Mouse (Mus musculus) frontal cortex, postnatal 36 days (tissue): ENCODE results near the gene Gpr173.
"Not testable (repeated sequence)": the region's sequence is repeated elsewhere in the genome, so short reads cannot be mapped to it uniquely, and the experiment has no call there.

ENCODE experiments used
- DNase-seq, 2 experiments: peaks; one replicate each; pipeline ENCODE4 v3.0.0; 2022; ENCODE audit warnings: low spot score in 2 of 2

The Gpr173 gene

GRCm38 (mm10) chrX:152368397-152369273 lies at the start of gene Gpr173:
Gpr173 (minus strand) TSS chrX:152368704.
- DNase-seq, result peak; percentile 50 to 59

- DNase-seq, result no peak
These were observed 34.7 kb upstream of the Gpr173 start for GRCm38 (mm10) chrX:152403251-152403650.

DNA sequence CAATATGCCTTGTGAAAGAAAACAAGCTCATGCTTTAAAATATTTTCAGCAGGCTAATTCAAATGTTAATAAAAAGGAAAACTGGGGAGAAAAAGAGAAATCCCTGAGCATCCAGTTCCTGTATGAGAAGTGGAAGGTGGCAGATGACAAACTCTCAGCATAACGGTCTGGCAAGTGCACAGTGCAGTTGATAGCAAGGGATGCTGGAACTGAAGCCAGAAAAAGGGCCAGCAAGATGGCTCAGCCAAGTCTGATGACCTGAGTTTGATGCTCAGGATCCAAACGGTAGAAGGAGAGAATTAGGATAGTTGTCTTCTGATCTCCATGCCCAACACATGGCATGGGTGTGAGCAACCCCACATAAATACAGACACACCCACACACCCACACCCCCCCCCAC lies 31.6 kb upstream of the Gpr173 start:
- no peak for DNase-seq

- DNase-seq, result no peak
These were observed 479 bp downstream of the Gpr173 start for GRCm38 (mm10) chrX:152368054-152368396.

- DNase-seq, result no peak
These were observed 2.1 kb downstream of the Gpr173 start for GRCm38 (mm10) chrX:152366418-152366817.

DNA sequence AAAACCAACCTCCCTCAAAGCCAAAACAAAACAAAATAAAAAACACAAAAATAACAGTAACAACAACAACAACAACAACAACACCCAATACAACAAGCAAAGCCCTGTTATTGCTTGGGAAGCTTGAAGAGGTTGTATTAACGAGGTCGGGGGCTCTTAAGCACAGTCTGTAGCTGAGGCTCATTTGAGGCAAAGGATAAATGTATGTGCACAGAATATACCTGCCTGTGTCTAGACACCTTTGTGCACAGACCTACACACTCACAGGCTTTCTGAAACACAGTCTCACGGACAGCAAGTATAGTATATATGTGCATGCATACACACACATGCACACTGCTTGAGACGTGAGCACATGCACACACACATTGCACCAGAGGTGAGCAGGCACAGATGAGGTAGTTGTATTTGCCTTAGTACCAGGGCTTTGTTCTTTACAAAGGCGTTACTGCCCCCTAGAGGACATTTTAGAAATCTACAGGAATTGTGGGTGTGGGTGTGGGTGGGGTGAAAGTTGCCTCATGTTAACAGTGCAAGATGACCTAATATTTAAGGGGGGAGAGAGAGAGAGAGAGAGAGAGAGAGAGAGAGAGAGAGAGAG lies 15.9 kb downstream of the Gpr173 start:
- peak in 1 of 2 experiments; percentile 34 for DNase-seq

DNA sequence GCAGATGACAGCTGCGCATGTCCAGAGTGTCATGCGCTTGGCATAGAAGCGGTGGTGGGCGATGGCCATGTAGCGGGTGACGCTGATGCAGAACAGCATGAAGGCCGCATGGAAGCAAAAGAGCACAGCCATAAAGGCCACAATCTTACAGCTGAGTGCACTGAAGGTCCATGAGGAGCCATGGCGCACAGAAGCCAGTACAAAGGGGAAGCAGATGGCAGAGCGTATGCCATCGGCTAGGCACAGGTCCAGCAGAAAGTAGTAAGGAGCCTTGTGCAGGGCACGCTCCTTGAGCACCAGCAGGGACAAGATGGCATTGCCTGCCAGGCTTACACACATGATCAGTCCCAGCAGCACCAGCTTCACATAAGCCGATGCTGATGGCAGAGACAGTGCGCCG lies 21.5 kb downstream of the Gpr173 start:
- no peak for DNase-seq

GRCm38 (mm10) chrX:152346587-152346986 lies 21.9 kb downstream of the Gpr173 start:
- DNase-seq, result no peak

DNA sequence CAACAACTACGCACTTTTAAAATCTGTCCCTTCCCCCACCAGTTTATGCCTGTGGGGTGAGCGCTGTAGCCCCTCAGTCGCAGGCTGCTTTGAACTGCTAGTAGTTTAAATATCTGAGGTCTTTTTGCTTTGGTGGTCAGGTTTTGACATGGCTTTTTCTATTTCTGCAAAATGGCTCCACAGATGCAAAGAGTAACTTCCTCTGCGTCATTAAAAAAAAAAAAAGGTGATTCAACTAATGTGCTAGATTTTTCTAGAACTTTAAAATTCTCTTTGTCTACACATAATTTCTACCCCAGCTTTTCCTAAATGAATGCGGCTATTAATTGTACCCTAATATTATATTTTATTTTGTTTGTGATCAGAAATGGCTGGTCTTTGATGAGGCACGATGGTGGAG lies 25.6 kb downstream of the Gpr173 start:
- DNase-seq, result no peak

GRCm38 (mm10) chrX:152342358-152342901 lies 26.1 kb downstream of the Gpr173 start, which contains the start of gene Tspyl2:
Tspyl2 (minus strand) TSS chrX:152342425.
- peak; percentile 91 to 94 for DNase-seq

GRCm38 (mm10) chrX:152341496-152341895 lies 27.0 kb downstream of the Gpr173 start:
- peak; percentile 15 for DNase-seq

DNA sequence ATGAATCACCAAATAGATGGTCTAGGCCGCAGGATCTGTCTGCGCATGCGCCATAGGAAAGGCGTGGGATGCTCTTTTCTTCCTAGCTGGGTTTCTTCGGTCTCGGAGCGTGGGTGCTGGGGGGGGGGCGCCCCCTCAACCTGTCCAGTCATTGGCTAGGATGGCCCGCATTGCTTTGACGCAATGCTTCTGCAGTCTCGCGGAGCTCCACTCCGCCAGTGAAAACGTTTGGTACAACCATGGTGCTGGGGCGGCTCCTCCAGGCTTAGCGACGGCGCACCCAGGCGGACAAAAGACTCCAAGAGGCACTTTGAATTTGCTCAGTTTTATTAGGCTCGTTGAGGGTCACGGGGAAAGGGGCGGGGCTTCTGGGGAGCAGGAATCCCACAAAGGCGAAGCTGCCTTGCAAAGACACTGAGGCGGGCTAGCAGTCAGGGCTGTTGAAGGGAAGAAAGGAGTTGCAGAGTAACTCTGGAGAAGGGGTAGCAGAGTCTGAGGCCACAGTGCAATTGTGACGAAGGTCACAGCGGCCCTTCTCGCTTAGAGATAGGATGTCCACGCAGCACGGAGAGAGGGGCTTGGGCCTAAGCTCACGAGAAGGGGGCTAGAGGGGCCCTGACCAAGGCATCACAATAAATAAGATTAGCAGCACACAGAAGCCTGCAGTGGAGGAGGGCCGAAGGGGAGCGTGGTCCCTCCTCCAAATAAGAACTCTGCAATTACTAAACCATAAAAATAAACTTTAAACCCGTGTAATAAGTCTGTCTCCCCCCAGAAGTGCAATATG lies 31.8 kb downstream of the Gpr173 start:
- DNase-seq, result peak; percentile 83 to 90

DNA sequence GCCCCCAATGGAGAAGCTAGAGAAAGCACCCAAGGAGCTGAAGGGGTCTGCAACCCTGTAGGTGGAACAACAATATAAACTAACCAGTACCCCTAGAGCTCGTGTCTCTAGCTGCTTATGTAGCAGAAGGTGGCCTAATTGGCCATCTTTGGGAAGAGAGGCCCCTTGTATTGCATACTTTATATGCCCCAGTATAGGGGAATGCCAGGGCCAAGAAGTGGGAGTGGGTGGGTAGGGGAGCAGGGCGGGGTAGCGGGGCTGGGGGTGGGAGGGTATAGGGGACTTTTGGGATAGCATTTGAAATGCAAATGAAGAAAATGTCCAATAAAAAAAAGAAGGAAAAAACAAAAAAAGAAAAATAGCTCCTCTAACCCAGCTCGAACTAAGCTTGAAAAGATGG lies 32.4 kb downstream of the Gpr173 start:
- DNase-seq, result not testable (repeated sequence)

- not testable (repeated sequence) for DNase-seq
These were observed 39.1 kb downstream of the Gpr173 start for GRCm38 (mm10) chrX:152329400-152329799.

- no peak for DNase-seq
These were observed 40.8 kb downstream of the Gpr173 start for GRCm38 (mm10) chrX:152327689-152328052.

- peak; percentile 74 to 81 for DNase-seq
These were observed 41.4 kb downstream of the Gpr173 start, which contains the start of gene Kantr for GRCm38 (mm10) chrX:152326996-152327688. Kantr (minus strand) TSS chrX:152327495.

DNA sequence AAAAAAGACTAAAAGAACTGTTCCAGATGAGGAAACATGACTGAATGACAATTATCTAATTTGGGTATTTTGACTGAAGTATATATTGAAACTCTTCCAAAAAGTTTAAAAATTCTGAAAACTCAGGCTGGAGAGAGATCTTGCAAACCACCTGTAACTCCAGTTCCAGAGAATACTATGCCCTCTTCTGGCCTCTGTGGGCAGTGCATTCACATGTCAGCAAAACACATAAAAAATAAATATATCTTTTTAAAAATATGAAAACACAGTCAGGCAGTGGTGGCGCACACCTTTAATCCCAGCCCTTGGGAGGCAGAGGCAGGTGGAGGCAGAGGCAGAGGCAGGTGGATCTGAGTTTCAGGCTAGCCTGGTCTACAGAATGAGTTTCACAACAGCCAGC lies 44.9 kb downstream of the Gpr173 start:
- no peak for DNase-seq

DNA sequence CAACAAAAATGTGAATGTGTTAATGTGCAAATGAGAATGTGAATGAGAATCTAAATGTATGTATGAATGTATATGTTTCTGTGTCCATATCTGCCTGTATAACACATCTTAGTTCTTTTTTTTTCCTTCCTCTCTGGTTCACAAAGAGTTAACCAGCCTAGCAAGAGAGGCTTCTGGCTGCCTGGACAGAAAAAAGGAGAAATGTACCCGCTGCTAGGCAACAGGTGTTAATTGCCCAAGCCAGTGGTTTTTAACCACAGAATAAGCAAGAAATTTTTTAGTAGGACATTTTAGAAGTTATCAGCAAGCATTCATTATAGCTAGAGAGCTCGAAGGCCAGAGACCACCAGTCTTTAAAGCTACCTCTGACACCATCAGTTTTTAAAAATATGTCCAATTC lies 45.7 kb downstream of the Gpr173 start:
- DNase-seq, result no peak

DNA sequence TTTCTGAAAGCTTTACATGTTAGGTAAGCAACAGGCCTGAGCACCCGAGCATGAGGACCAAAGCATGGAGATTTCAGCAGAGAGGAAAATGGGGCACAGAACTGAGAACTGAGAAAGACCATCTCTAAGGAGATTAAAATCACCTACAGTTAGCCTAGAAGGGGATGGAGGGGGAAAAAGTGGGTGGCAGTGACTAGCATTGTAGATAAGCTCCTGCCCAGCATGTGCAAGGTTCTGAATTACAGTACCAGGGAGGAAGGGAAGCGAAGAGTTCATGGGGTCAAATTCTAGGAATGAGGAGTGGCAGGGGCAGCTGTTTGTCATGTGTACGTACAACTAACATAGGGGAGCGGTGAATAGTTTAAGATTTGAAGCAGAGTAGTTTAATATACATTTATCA lies 48.0 kb downstream of the Gpr173 start:
- DNase-seq, result no peak

- peak; percentile 7 to 17 for DNase-seq
These were observed 60.6 kb downstream of the Gpr173 start for GRCm38 (mm10) chrX:152307942-152308341.

DNA sequence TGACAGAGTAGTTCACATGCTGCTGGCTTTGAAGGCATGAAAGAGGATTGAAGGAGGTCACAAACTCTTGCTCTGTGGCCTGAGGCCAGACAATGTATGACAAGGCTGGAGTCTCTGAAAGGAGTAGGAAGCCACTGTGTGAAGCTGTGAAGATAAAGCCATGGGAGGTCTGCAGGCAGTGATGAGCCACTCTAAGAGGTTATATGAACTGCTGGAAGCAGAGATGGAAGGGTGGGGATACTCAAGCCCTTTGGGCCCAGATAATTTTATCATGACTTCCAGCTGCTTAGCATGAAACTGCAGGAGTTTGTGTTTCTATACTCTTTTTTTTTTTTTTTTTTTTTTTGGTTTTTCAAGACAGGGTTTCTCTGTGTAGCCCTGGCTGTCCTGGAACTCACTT lies 61.1 kb downstream of the Gpr173 start:
- no peak for DNase-seq
